Mouse (Mus musculus): Measurements from ENCODE around the gene Nek6.

DNA sequence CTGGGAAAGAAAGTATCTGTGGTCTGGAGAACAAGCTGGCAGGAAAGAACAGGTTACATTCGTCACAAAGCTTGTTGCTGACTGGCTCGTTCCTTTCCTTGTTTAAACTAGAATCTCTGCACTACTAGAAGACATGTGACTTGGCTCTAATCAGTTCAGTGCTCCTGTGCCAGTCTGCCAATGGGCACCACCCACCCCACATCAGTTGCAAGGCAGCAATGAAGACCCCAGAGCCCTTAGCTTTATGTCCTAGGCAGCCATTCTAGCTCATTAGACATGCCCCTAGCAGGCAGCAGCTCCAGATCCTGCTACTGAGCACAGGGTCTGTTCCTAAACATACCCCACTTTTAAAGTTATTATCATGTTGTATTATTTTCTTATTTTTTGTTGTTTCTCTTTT, 72.5 kb downstream of the Nek6 start:
- TF ChIP-seq POLR2A (IDR thresholded peaks at IDR 0.05; ENCODE audit: extremely low read depth, insufficient read depth, low read length) = no peak
- TF ChIP-seq CTCF (IDR thresholded peaks at IDR 0.05; ENCODE audit: extremely low read depth, insufficient read depth, low read length) = no peak

Measured in cortical plate, adult 2 months (tissue).